Mouse (Mus musculus): ENCODE data around the gene Krtap24-1.

DNA sequence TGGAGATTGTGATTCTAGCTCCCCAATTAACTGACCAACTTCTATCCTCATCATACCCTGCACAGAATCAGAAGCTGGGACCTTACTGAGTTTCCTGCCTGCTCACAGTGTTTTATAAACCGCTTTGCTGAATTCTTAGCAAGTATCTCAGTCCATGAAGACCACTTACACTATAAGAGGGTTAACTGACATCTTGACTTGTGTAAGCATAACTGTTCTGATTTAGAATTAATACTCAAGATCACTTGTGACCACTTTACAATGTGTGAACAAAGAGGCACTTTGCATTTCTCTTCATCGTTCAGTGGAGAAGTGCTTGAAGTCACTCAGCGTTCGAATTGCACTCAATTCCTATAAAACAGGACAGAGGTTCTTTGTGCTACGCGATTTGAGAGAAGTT lies 7.5 kb downstream of the Krtap24-1 start:
- TF ChIP-seq CTCF (IDR thresholded peaks at IDR 0.05) (no peak), EP300 (IDR thresholded peaks at IDR 0.05) (peak; percentile 17; the same call in 1 of the 2 replicates)

Measured in lung, postnatal 0 days (tissue).